Mouse (Mus musculus) WW6 (cell line): ENCODE measurements around the gene Lst1.

Experiments used
- DNase-seq: peaks from one replicate; pipeline ENCODE4 v3.0.0-alpha.2; 2013; ENCODE audit warnings: low read depth, low spot score

Gene Lst1

DNA sequence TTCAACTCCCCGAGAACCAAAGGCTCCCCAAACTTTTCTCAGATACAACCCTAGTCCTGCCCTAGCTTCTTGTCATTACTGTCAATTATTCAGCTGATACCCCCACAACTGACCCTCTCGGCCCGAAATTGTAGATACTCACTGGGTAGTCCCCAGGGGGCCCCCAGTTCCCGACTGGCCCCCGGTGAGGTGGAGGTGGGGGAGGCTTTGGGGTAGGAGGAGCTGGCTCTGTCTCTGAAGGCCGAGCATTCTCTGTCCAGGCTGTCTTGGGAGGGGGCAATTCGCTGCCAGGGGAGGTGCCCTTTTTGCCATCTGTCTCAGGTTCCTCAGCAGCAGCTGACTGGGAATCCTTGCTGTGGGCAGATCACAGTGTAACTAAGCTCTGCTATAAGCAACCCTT is 28.6 kb downstream of the Lst1 start:
- DNase-seq = no peak

DNA sequence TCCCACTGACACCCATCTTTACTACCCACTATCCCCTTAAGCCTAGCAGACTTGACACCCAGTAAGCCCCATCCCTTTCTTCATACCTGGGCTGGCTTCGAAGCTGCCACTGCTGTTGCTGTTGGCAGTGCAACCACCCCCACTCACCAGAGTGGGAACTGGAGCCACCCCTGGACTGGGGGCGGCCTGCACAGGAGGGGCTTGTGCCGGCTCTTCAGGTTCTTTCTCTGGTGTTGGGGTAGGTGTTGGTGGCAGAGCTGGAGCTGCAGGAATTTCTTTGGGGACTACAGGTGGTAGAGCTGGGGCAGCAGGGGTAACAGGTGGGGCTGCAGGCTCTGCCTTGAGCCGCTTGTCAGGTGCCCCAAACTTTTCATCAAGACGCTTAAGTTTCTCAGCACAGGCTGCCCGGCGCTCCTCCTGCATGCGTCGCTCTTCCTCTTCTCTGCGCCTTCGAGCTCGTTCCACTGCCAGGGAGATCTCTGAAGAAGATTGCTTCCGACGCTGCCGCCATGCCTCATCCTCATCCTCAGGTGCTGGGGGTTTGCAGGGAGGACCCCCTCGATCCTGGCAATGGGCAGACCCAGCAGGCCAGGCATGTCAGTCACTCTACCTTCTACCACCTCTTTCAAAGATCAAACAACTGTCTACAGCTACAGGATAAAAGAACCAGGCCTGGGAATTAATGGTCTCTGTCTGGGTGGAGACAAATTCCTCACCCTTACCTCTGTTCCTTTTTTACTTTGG is 29.2 kb downstream of the Lst1 start:
- DNase-seq = no peak

DNA sequence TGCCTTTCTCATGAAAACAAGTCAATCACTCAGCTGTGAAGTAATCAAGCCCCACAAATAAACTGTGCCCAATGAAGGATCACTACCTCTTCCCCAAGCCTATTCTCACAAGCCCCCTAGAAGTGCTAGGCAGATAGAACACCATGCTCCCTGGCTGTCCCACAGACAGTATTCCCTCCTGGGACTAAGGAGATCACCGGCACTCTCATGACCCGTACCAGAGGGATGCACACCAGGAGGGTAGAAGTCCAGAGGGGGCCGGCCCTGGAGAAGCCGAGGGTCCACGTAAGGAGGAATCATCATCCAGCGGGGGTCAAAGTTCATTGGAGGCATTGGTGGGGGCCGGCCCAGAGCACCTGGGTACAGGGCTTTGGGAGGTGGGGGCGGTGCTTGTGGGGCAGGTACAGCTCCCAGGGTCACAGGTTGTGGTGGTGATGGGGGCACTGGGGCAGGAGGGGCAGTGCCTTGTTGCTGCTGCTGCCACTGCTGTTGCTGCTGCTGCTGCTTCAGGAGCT is 30.5 kb downstream of the Lst1 start:
- no peak for DNase-seq

DNA sequence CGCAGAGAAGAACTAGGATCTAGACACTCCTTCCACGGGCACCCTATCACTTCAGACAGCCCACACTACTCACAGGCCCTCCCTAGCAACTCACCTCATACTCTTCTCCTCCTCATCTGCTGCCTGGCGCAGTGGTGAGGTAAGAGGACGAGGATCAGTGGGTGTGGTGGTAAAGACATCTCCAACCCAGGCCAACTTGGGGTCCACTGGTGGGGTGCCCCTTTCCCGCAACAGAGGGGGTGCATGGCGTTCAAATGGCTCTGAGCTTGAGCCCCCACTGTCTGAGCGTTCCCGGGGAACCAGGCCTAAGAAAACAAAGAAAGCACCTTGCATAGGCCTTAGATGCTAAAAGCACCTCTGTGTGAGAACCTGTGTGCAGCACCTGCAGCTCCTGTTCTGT is 31.0 kb downstream of the Lst1 start:
- no peak for DNase-seq

DNA sequence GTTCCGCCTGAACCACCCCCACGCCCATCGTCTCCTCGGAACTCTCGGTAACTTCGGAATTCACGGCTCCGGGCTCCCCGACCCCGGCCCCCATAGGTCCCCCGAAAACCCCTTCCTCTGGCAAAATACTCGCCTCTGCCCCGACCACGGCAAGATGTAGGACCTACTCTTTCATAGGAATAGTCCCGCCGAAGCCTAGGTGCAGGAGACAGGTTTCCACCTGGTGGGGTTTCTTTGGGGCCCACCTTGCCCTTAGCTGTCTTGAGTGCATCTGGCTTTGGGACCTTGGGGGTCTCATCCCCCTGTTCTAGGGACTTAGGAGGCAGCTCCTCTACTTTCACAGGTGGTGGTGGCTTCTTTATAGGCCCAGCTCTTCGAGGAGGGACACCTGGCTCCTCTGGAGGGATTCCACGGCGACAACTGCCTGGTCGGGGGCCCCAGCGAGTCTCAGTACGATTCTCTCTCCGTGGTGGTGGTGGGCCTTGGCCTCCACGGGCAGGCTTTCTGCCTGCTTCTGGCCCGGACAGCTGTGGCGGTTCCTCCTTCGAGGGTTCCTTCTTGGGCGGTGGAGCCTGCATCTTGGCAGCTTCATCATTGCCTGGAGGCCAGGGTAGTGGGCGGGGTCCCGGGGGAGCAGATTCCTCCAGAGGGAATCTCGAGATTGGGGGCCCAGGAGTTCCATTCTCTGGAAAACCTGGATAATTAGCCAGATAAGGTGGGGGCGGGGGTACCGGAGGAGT is 31.6 kb downstream of the Lst1 start:
- DNase-seq = no peak

DNA sequence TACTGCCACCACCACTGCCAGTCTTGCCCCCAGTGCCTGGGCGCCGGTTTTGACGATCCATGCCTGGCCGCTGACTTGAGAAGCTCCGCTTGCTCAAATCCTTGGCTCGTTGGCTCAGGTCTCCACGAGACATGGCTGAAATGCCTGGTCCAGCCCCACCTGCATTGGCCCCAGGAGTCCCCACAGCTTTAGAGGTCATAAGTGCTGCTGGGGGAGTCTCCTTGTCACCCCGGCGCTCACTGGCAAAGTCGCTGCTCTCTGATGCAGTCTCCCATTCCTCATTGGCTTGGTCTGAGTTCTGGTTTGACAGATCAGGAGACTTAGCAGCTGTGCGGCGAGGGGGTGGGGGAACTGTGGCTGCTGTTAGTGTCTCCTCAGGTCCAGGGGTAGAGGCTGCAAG is 32.8 kb downstream of the Lst1 start:
- no peak for DNase-seq

DNA sequence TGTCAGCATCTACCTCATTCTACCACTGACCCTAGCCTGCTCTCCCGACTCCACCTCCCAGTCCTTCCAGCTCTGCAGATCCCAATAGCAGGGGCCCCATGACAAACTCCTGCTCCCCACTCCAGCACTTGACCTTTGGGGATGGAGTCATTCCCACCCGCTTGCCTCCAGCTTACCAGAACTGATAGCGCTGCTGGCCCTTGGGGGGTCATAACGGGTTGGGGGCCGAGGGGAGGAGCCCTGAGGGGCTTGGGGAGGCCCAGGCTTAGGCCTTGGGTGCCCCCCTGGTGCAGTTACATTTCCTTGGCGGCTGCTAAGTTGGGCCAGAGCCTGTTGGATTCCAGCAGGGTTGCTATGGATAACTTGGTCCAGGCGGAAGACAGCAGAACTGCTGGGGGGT is 33.6 kb downstream of the Lst1 start:
- DNase-seq = no peak

DNA sequence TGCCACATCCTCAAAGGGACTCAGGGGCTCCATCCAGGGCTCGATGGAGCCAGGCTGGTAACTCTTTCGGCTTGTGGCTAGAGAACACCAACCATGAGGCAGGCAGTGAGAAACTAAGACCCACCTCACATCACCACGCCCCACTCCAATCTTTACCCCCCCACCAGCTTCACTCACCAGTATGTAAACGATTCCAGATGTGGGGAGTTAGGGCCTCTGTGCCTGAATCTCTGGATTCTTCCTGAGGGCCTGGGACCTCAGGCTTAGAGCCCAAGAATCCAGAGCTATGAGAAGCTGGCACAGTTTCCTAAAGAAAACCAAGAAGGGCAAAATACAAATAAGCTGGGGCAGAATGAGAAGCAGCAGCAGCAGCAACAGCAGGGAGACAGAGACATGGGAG is 34.3 kb downstream of the Lst1 start:
- no peak for DNase-seq

DNA sequence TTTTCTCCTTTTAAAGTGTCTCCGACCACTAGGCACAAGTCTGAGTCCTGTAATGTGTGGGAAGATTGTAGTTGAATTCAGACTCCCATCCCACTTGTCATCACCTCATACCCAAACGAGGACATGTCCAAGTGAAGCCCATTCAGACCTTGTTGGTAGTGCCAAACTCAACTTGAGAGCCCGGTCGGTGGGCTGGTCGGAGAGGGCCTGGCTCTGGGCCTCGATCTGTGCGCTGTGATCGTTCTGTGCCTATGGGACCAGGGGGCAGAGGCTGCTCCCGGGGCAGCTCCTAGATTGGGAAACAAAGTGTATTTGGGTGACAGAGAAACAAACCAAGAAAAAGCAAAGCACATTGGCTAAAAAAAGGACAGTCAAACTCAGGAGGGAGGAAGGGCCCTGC is 35.2 kb downstream of the Lst1 start:
- DNase-seq = no peak

DNA sequence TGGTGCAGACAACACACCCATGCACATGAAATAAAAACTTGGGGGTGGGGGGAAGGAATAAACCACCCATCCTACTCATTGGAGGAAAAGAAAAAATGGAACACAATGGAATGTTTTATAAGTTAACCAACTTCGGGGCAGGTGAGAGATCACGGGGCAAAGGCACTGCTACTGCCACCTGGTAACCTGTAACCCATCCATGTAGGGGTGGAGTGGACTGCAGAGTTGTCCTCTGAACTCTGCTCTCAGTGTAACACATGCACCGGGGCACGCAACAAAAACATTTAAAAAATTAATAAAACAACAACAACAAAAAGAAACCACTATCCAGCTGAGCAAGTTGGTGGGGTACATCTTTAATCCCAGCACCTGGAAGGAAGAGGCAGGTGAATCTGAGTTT is 36.1 kb downstream of the Lst1 start:
- no peak for DNase-seq

DNA sequence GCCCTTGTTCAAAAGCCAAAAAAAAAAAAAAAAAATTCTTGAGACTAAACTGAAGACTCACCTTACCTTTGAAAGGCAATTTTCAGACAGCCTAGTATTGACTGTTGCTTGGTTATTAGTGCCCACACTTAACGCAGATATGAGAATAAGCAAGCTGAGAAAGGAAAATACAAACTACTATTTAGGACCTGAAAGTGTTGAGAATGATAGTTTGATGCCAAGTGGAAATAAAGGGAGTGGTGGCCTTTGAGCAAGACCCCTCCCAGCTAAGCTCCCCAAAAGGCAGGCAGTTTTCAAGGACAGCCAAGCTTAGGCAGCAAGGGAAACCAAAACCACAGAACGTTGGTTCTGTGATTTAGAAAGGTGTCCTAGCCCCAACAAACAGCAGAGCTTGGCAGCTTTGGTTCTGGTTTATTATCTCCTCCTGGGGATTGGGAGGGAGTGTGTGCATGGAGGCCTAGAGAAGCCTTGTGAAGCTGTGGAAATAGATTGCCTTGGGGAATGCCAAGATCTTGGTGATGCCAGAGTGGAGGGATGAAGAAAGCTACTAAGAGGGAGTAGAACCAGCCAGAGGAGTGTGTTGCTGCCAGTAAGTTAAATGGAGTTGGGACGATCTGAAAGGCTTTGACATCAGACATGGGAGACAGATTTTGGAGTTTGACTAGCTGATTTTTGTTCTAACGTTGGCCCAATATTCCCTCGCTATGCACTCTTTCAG is 40.2 kb downstream of the Lst1 start:
- no peak for DNase-seq

DNA sequence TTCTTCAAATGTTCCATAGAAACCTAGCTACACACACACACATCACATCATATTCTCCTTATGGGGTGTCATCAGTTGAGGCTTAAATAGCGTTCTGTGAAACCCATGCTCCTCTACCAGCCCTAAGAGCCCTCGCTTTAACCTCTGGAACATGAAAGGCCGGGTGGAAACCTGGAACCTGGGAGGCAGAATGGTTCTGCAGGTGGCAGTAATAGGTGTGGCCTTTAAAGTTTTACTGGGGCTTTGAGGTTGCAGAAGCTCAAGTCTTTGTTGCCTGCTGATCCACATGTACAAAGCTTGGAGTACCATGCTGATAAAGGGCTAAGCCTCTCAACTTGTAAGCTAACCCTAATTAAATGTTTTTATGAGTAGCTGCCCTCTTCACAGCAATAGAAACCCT is 40.9 kb downstream of the Lst1 start:
- no peak for DNase-seq

DNA sequence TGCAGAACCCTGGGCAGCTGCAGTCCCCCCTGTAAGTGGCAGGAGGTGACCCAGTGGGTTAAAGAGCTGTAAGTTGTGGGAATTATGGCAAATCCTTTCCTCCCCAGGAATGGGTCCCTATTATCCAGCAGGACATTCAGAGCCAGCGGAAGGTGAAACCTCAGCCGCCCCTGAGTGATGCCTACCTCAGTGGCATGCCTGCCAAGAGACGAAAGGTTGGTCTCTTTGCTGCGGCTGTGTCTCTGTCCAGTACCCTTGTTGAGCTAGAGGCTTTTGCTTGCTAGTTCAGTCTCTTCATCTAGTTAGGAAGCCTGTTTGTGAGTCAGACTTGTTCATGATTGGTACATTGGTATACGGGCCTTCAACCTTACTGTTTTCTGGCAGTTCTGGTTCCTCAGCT is 42.1 kb downstream of the Lst1 start:
- no peak for DNase-seq

DNA sequence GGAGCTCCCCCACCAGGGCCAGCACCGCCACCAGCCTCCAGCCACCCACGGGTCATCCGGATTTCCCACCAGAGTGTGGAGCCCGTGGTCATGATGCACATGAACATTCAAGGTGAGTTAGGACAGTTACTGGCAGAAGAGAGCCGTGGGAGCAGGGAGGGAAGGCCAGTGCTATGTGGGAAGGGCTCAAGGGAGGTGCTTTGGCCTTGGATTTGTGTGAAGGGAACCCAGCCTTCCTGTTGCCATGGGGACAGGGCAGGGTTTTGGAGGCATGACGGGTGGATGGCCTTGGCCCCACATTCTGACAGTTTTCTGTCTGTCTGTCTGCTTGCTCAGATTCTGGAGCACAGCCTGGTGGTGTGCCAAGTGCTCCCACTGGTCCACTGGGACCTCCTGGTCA is 46.3 kb downstream of the Lst1 start:
- no peak for DNase-seq

DNA sequence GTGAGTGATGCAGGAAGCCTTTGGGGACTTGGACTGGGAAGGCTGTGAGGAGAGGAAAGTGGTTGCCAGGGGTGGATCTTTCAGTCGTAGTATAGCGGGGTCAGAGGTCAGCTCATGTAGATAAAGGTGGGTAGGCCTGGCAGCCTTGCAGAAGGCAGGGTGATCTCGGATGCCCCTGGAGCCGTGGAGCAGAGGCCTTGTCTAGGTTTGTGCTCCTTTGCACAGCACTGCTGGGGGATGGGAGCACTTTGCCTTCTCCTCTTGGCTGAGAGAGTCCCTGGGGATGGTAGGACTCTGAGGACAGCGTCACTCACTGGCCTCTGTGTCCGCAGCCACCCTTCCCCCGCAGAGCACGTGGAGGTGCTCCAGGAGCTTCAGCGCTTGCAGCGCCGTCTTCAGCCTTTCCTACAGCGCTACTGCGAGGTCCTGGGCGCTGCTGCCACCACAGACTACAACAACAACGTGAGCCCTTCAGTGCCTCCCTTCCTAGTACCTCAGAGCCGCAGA is 47.7 kb downstream of the Lst1 start:
- DNase-seq = no peak

DNA sequence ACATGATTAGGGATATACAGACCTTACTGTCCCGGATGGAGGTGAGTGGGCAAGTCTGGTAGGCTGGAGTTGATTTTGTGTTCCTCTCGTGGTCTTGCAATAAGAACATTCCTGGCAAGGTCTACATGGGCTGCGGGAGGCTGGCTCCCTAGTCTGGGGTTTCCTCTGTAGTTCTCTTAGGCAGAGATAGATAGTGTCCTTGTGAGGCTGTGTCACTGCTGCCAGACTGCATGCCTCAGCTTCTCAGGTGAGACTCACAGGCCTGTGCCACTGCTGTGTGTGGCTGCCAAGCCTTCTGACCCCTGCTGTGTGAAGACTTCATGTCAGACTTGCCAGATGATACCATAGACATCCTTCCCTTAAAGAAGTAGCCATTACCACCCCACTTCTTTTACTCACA is 49.0 kb downstream of the Lst1 start:
- DNase-seq = no peak

DNA sequence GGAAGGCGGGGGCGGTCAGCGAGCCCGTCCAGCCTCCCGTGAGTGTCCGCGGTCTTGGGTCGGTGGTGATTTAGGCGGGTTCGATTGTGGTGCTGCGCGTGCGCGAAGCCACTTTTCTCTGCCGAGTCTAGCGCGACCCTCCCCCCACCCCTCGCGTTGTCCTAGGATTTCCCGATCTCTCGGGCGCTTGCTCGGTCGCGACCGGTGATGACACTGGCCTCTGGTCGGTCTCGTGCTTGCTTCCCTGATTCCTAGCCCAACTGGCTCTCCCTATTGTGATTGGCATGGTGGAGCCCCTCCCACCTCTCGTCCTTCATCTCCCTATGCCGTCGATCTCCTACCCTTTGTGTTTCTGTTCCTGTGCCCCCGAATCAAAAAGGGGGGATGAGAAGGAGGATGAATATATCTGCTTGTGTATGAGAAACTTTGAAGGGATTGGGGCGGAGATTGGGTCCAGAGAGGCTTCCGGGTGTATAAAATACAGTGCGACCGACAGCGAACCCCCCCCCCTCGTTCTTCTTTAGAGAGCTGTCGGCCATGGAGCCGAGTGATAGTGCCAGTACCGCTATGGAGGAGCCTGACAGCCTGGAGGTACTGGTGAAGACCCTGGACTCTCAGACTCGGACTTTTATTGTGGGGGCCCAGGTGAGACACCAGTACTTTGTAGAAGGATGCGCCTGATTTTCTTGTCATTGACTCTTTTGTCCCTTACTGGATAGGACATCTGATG is 52.5 kb downstream of the Lst1 start:
- no peak for DNase-seq
